Mouse (Mus musculus): Measurements from ENCODE around the gene Cyp27b1.

GRCm38 (mm10) chr10:127016488-127016887, 31.6 kb upstream of the Cyp27b1 start:
- no peak for TF ChIP-seq CTCF (IDR thresholded peaks at IDR 0.05; ENCODE audit: control insufficient read depth, insufficient read depth, insufficient read length)
- TF ChIP-seq MYOD1 (IDR thresholded peaks at IDR 0.05; ENCODE audit: control insufficient read depth, insufficient read length, low read depth): no peak
